In the genomic region with DNA sequence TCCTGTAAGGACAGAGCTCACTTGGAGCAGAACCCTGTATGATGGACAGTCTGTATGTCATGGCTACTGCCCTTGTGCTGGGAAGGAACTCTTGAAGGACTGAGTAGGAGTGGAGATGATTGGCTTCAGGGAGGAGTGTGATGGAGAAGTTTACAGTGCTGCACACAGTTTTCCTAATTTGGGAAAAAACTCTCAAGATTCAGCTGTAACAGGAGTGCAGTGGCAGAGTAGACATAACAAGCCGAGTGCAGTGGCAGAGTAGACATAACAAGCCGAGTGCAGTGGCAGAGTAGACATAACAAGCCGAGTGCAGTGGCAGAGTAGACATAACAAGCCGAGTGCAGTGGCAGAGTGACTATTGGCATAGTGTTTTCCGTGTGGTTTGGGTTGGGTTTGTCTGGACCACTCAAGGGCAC, we compare ENCODE assay signal across 7 mouse cellular contexts. TPM values are rescaled to one million over a fixed set of nuclear protein-coding genes. Genes with fewer than 3 reads are reported as not detected.
DNase-seq lines count a peak whose midpoint lies in the region; ATAC-seq and TF ChIP-seq lines count a peak whose summit lies in the region.
"Not testable (repeated sequence)": the region's sequence is repeated elsewhere in the genome, so short reads cannot be mapped to it uniquely, and the experiment has no call there.

No protein-coding gene starts in this region.

- 60% methylated on average over 5 of the region's 5 CpGs for WGBS in forebrain, embryonic 10.5 days
- WGBS in heart, embryonic 13.5 days: 53% methylated on average over 5 of the region's 5 CpGs
- WGBS in hindbrain, postnatal 0 days: 44% methylated on average over 5 of the region's 5 CpGs
- 52% methylated on average over 5 of the region's 5 CpGs for WGBS in limb, embryonic 12.5 days
- 57% methylated on average over 5 of the region's 5 CpGs for WGBS in neural tube, embryonic 12.5 days

- H3K9ac ChIP-seq in heart, embryonic 13.5 days: 0 out of 2 replicates have a peak overlapping the region, but pooled peaks have one; percentile 37
- H3K9ac ChIP-seq in hindbrain, postnatal 0 days (replicated peaks; ENCODE audit: low read length); limb, embryonic 12.5 days (replicated peaks); neural tube, embryonic 12.5 days: not testable (repeated sequence)

- not testable (repeated sequence) for TF ChIP-seq CTCF in hindbrain, postnatal 0 days (IDR thresholded peaks at IDR 0.05; ENCODE audit: low read depth)

- not testable (repeated sequence) for H3K27me3 ChIP-seq in forebrain, embryonic 10.5 days (ENCODE audit: poor library complexity, severe bottlenecking); heart, embryonic 13.5 days (replicated peaks); hindbrain, postnatal 0 days (ENCODE audit: insufficient read depth, low read length); limb, embryonic 12.5 days; neural tube, embryonic 12.5 days (replicated peaks)

- not testable (repeated sequence) for H3K4me3 ChIP-seq in brown adipose tissue, adult 24 weeks (ENCODE audit: insufficient read depth, low read depth, low read length); heart, embryonic 13.5 days; hindbrain, postnatal 0 days (ENCODE audit: low read length); neural tube, embryonic 12.5 days
- peak overlapping the region; percentile 37 for H3K4me3 ChIP-seq in forebrain, embryonic 10.5 days
- 0 out of 2 replicates have a peak overlapping the region, but pooled peaks have one; percentile 6 for H3K4me3 ChIP-seq in limb, embryonic 12.5 days (replicated peaks)

- not testable (repeated sequence) for H3K36me3 ChIP-seq in forebrain, embryonic 10.5 days (replicated peaks); hindbrain, postnatal 0 days (ENCODE audit: insufficient read depth, low read length); limb, embryonic 12.5 days; neural tube, embryonic 12.5 days
- H3K36me3 ChIP-seq in heart, embryonic 13.5 days: peaks cover 42% of the 10 kb centered on the region

- H3K4me1 ChIP-seq in brown adipose tissue, adult 24 weeks (ENCODE audit: control insufficient read depth, insufficient read depth, insufficient read length, low read length); forebrain, embryonic 10.5 days; hindbrain, postnatal 0 days (ENCODE audit: insufficient read depth, low read length); limb, embryonic 12.5 days (replicated peaks); neural tube, embryonic 12.5 days: not testable (repeated sequence)
- peaks cover 11% of the 10 kb centered on the region for H3K4me1 ChIP-seq in heart, embryonic 13.5 days

- ATAC-seq in heart, embryonic 13.5 days (ENCODE audit: extremely low read depth, insufficient number of reproducible peaks, low FRiP score, low TSS enrichment); limb, embryonic 12.5 days (ENCODE audit: insufficient number of reproducible peaks, insufficient read depth, low FRiP score, low TSS enrichment, low read depth): not testable (repeated sequence)
- peak; percentile 79 for ATAC-seq in hindbrain, postnatal 0 days
- peak; percentile 63 for ATAC-seq in megakaryocyte progenitor cell, adult 5-6 weeks (replicated peaks; ENCODE audit: poor library complexity)
- peak; percentile 48; the same call in 1 of the 2 replicates for ATAC-seq in neural tube, embryonic 12.5 days (ENCODE audit: low FRiP score, low read depth)

- H3K27ac ChIP-seq in brown adipose tissue, adult 24 weeks (replicated peaks; ENCODE audit: low read depth, low read length): 0 out of 2 replicates have a peak overlapping the region, but pooled peaks have one; percentile 32
- peak overlapping the region; percentile 69 for H3K27ac ChIP-seq in forebrain, embryonic 10.5 days
- not testable (repeated sequence) for H3K27ac ChIP-seq in heart, embryonic 13.5 days (replicated peaks); hindbrain, postnatal 0 days; neural tube, embryonic 12.5 days
- H3K27ac ChIP-seq in limb, embryonic 12.5 days: peak overlapping the region; percentile 77; the same call in 1 of the 2 replicates

- peak overlapping the region; percentile 14; the same call in 1 of the 2 replicates for H3K4me2 ChIP-seq in heart, embryonic 13.5 days
- H3K4me2 ChIP-seq in hindbrain, postnatal 0 days (ENCODE audit: low read depth, low read length): peak overlapping the region; percentile 38
- H3K4me2 ChIP-seq in limb, embryonic 12.5 days: peak overlapping the region; percentile 46
- peak overlapping the region; percentile 44 for H3K4me2 ChIP-seq in neural tube, embryonic 12.5 days (replicated peaks)

- not testable (repeated sequence) for H3K9me3 ChIP-seq in forebrain, embryonic 10.5 days; heart, embryonic 13.5 days; hindbrain, postnatal 0 days (ENCODE audit: low read length); limb, embryonic 12.5 days; neural tube, embryonic 12.5 days

- DNase-seq in forebrain, embryonic 10.5 days (ENCODE audit: extremely low spot score, low spot score); hindbrain, postnatal 0 days (ENCODE audit: low spot score): not testable (repeated sequence)

RNA-seq across cellular contexts. Expression of gene Serac1, which starts 58.2 kb away (rescaled TPM):
- polyA plus RNA-seq in brown adipose tissue, adult 24 weeks (2012; ENCODE audit: insufficient read depth, insufficient read length, missing spikeins): 3.9 and 5.0 TPM in 2 replicates
- polyA plus RNA-seq in forebrain, embryonic 10.5 days (2016; fragmentation: Nextera tagmentation; extraction: Ambion mirVana): 6.6 and 8.9 TPM in 2 replicates
- polyA plus RNA-seq in heart, embryonic 13.5 days (2015; fragmentation: Nextera tagmentation; extraction: Ambion mirVana): 5.1 and 5.6 TPM in 2 replicates
- 11.5 and 15.6 TPM in 2 replicates for total RNA-seq in hindbrain, postnatal 0 days (2014; rRNA removed)
- polyA plus RNA-seq in hindbrain, postnatal 0 days (2015; fragmentation: Nextera tagmentation; extraction: Ambion mirVana): 6.0 and 6.2 TPM in 2 replicates
- polyA plus RNA-seq in limb, embryonic 12.5 days (2016; fragmentation: Nextera tagmentation; extraction: Ambion mirVana): 5.7 and 7.7 TPM in 2 replicates
- total RNA-seq in megakaryocyte progenitor cell, adult 5-6 weeks (2015): 2.2 and 2.5 TPM in 2 replicates
- total RNA-seq in megakaryocyte progenitor cell, adult 5-6 weeks (2017): 4.7 and 5.4 TPM in 2 replicates
- polyA plus RNA-seq in neural tube, embryonic 12.5 days (2016; fragmentation: Nextera tagmentation; extraction: Ambion mirVana): 10.5 and 11.9 TPM in 2 replicates

RNA-seq across cellular contexts. Expression of gene Gtf2h5, which starts 58.2 kb away (rescaled TPM):
- polyA plus RNA-seq in brown adipose tissue, adult 24 weeks (2012; ENCODE audit: insufficient read depth, insufficient read length, missing spikeins): 118 and 149 TPM in 2 replicates
- polyA plus RNA-seq in forebrain, embryonic 10.5 days (2016; fragmentation: Nextera tagmentation; extraction: Ambion mirVana): 169 and 173 TPM in 2 replicates
- polyA plus RNA-seq in heart, embryonic 13.5 days (2015; fragmentation: Nextera tagmentation; extraction: Ambion mirVana): 126 and 154 TPM in 2 replicates
- 40.1 and 44.1 TPM in 2 replicates for total RNA-seq in hindbrain, postnatal 0 days (2014; rRNA removed)
- 241 and 256 TPM in 2 replicates for polyA plus RNA-seq in hindbrain, postnatal 0 days (2015; fragmentation: Nextera tagmentation; extraction: Ambion mirVana)
- 170 and 176 TPM in 2 replicates for polyA plus RNA-seq in limb, embryonic 12.5 days (2016; fragmentation: Nextera tagmentation; extraction: Ambion mirVana)
- 84.0 and 93.7 TPM in 2 replicates for total RNA-seq in megakaryocyte progenitor cell, adult 5-6 weeks (2015)
- total RNA-seq in megakaryocyte progenitor cell, adult 5-6 weeks (2017): 57.8 and 80.9 TPM in 2 replicates
- polyA plus RNA-seq in neural tube, embryonic 12.5 days (2016; fragmentation: Nextera tagmentation; extraction: Ambion mirVana): 169 and 174 TPM in 2 replicates
